Mouse (Mus musculus) heart, adult 2 months (tissue): ENCODE results near the gene Dydc1.

Source experiments
- CTCF ChIP-seq: fragments of 200-600 bp; IDR thresholded peaks from 2 replicates; pipeline ENCODE4 v1.8.1; 2022; ENCODE audit warnings: antibody characterized with exemption, mild to moderate bottlenecking, moderate library complexity
- EP300 ChIP-seq: fragments of 200-500 bp; IDR thresholded peaks from 2 replicates; pipeline ENCODE4 v1.6.1; 2011; ENCODE audit warnings: low read depth, low read length, control low read depth; ENCODE audit not compliant: insufficient read depth
- POLR2A ChIP-seq: fragments of 200-500 bp; IDR thresholded peaks from 2 replicates; pipeline ENCODE4 v1.6.1; 2011; ENCODE audit warnings: mild to moderate bottlenecking, low read depth, low read length, control low read depth; ENCODE audit not compliant: insufficient read depth

- TF ChIP-seq EP300 (no peak), POLR2A (no peak), CTCF (no peak)
These were observed 38.4 kb downstream of the Dydc1 start for GRCm38 (mm10) chr14:41111031-41111668.
